Comparison of ENCODE assay signal across 15 mouse cellular contexts in genomic region chr14:103938201-103938600, GRCm38 (mm10).
"Had no signal": no experiment of that assay in that cellular context is flagged by ENCODE, and none has a peak within 500 bp of the region (broad histone marks: within the 10 kb centered on the region; RNA-seq: fewer than 3 reads in every experiment).

No protein-coding gene starts in this region.

- H3K4me2 ChIP-seq: liver, embryonic 11.5 days; liver, embryonic 15.5 days; lung, embryonic 14.5 days; neural tube, embryonic 13.5 days had no signal

- H3K27me3 ChIP-seq: liver, embryonic 15.5 days; neural tube, embryonic 13.5 days had no signal

- H3K9ac ChIP-seq: liver, embryonic 15.5 days; lung, embryonic 14.5 days; neural tube, embryonic 13.5 days had no signal

- H3K27ac ChIP-seq: hindbrain, postnatal 0 days; layer of hippocampus, adult 2 months; limb, embryonic 10.5 days; liver, embryonic 15.5 days; neural tube, embryonic 13.5 days had no signal

- H3K4me1 ChIP-seq: liver, embryonic 15.5 days had no signal

- DNase-seq: lung, embryonic 14.5 days; lung, postnatal 10 days; lung, postnatal 4 days; right cerebral cortex, adult 18-20 months; spleen, adult 18-20 months; thymus, adult 18-20 months; thymus, postnatal 14 days had no signal

- H3K36me3 ChIP-seq: limb, embryonic 10.5 days; liver, embryonic 15.5 days; midbrain, embryonic 10.5 days; neural tube, embryonic 13.5 days had no signal

- ATAC-seq: hindbrain, postnatal 0 days; midbrain, embryonic 16.5 days had no signal

- H3K9me3 ChIP-seq: limb, embryonic 10.5 days; liver, embryonic 15.5 days; midbrain, embryonic 10.5 days; neural tube, embryonic 13.5 days had no signal

- H3K4me3 ChIP-seq: layer of hippocampus, adult 2 months; limb, embryonic 10.5 days; liver, embryonic 15.5 days; midbrain, embryonic 10.5 days; neural tube, embryonic 13.5 days had no signal
